Mouse (Mus musculus): ENCODE measurements around the gene Cflar. TPM values are rescaled to one million over a fixed set of nuclear protein-coding genes. Genes with fewer than 3 reads are reported as not detected.

Cflar gene
- polyA plus RNA-seq, 1 experiment from 2014 or later = 16.3 TPM

- ATAC-seq (ENCODE audit: insufficient read depth) = peak; percentile 66
- peaks cover 9% of the 10 kb centered on the region for H3K36me3 ChIP-seq (replicated peaks)
- H3K27me3 ChIP-seq = no peaks in the 10 kb centered on the region
- H3K4me2 ChIP-seq = peak overlapping the region; percentile 54
- H3K27ac ChIP-seq (replicated peaks) = 0 out of 2 replicates have a peak overlapping the region, but pooled peaks have one; percentile 26
- H3K9me3 ChIP-seq (replicated peaks) = no peaks in the 10 kb centered on the region
- WGBS (ENCODE audit: insufficient replicate concordance) = 51% methylated on average over 18 of the region's 18 CpGs
- peak overlapping the region; percentile 10; the same call in 1 of the 2 replicates for H3K4me3 ChIP-seq (replicated peaks)
- H3K4me1 ChIP-seq (replicated peaks) = peaks cover 14% of the 10 kb centered on the region
- H3K9ac ChIP-seq = no peak overlapping the region
These were observed 91.3 kb downstream of the Cflar start for GRCm38 (mm10) chr1:58802322-58803273.

- peaks cover 8% of the 10 kb centered on the region for H3K36me3 ChIP-seq (replicated peaks)
- no peaks in the 10 kb centered on the region for H3K9me3 ChIP-seq (replicated peaks)
- no peak overlapping the region for H3K4me3 ChIP-seq (replicated peaks)
- no peak overlapping the region for H3K27ac ChIP-seq (replicated peaks)
- 69% methylated on average over 6 of the region's 6 CpGs for WGBS (ENCODE audit: insufficient replicate concordance)
- H3K9ac ChIP-seq = no peak overlapping the region
- H3K27me3 ChIP-seq = no peaks in the 10 kb centered on the region
- H3K4me1 ChIP-seq (replicated peaks) = peaks cover 10% of the 10 kb centered on the region; the same call in 1 of the 2 replicates
- H3K4me2 ChIP-seq = 0 out of 2 replicates have a peak overlapping the region, but pooled peaks have one; percentile 4
- no peak for ATAC-seq (ENCODE audit: insufficient read depth)
These were observed 92.2 kb downstream of the Cflar start for GRCm38 (mm10) chr1:58803531-58803930.

DNA sequence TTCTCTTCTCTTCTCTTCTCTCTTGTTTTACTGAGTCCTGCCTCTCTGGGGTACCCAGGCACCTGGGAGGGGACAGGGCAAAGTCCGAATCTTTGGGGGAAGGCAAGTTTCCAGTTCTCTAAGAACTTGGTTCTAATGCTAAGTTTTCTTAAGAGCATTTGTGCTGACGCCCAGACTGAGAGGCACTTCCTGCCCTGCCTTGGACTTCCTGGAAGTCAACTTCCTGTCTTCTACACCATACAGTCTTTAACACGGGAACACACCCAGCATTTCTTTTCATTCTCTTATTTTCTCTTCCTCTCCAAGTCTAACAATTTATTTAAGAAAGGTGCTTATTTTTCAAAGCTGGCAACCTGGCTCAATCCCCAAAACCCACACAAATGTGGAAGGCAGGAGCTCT lies 95.3 kb downstream of the Cflar start:
- no peak overlapping the region for H3K27ac ChIP-seq (replicated peaks)
- H3K4me1 ChIP-seq (replicated peaks) = peaks cover 10% of the 10 kb centered on the region; the same call in 1 of the 2 replicates
- no peak overlapping the region for H3K4me3 ChIP-seq (replicated peaks)
- H3K9ac ChIP-seq = no peak overlapping the region
- no peak for ATAC-seq (ENCODE audit: insufficient read depth)
- H3K9me3 ChIP-seq (replicated peaks) = no peaks in the 10 kb centered on the region
- H3K4me2 ChIP-seq = no peak overlapping the region
- no peaks in the 10 kb centered on the region for H3K36me3 ChIP-seq (replicated peaks)
- WGBS (ENCODE audit: insufficient replicate concordance) = 62% methylated on average over 3 of the region's 3 CpGs
- no peaks in the 10 kb centered on the region for H3K27me3 ChIP-seq

Other genes with a start within 250 kb of the Cflar start
- 28.0 and 28.6 TPM in 2 replicates for gene Orc2, start 206.4 kb upstream of the Cflar start, polyA plus RNA-seq (2015; fragmentation: Nextera tagmentation; extraction: Ambion mirVana)
- gene Fam126b, start 125.2 kb upstream of the Cflar start, polyA plus RNA-seq (2015; fragmentation: Nextera tagmentation; extraction: Ambion mirVana) = 3.5 and 3.6 TPM in 2 replicates
- 73.6 and 93.0 TPM in 2 replicates for gene Ndufb3, start 125.1 kb upstream of the Cflar start, polyA plus RNA-seq (2015; fragmentation: Nextera tagmentation; extraction: Ambion mirVana)
- gene Als2cr12, start 15.5 kb upstream of the Cflar start, polyA plus RNA-seq (2015; fragmentation: Nextera tagmentation; extraction: Ambion mirVana) = 0.07 TPM in 1 of 2 replicates, not detected in the other
- 13.7 and 13.8 TPM in 2 replicates for gene Casp8, start 83.9 kb downstream of the Cflar start, polyA plus RNA-seq (2015; fragmentation: Nextera tagmentation; extraction: Ambion mirVana)

Measured in liver, embryonic 15.5 days (tissue).